Mouse (Mus musculus) liver, embryonic 13.5 days (tissue): ENCODE data around the gene Rabgap1l. TPM values are rescaled to one million over a fixed set of nuclear protein-coding genes. Genes with fewer than 3 reads are reported as not detected.

ENCODE experiments used
- ATAC-seq: fragments of 200-750 bp; cut with Nextera tagmentation; 2 replicates; pipeline ENCODE4 v1.8.0; 2017; ENCODE audit warnings: low read depth, mild to moderate bottlenecking, moderate number of reproducible peaks, moderate library complexity
- DNase-seq: peaks from one replicate; pipeline ENCODE4 v3.0.0; 2022
- H3K27ac ChIP-seq: fragments of 300-500 bp; sonication (generic); 2 replicates; pipeline ENCODE4 v1.5.1; 2015; ENCODE audit warnings: moderate library complexity, mild to moderate bottlenecking, inconsistent platforms
- H3K27me3 ChIP-seq: fragments of 300-500 bp; sonication (generic); 2 replicates; pipeline ENCODE4 v1.6.1; 2015; ENCODE audit warnings: mild to moderate bottlenecking, inconsistent platforms
- H3K36me3 ChIP-seq: fragments of 300-500 bp; sonication (generic); 2 replicates; pipeline ENCODE4 v1.6.1; 2015; ENCODE audit warnings: mild to moderate bottlenecking, inconsistent platforms
- H3K4me1 ChIP-seq: fragments of 300-500 bp; sonication (generic); replicated peaks from 2 replicates; pipeline ENCODE4 v1.6.1; 2015; ENCODE audit warnings: inconsistent platforms
- H3K4me2 ChIP-seq: fragments of 300-500 bp; sonication (generic); 2 replicates; pipeline ENCODE4 v1.6.1; 2015; ENCODE audit warnings: inconsistent platforms, mild to moderate bottlenecking, moderate library complexity
- H3K4me3 ChIP-seq: fragments of 300-500 bp; sonication (generic); replicated peaks from 2 replicates; pipeline ENCODE4 v1.5.1; 2015; ENCODE audit warnings: mild to moderate bottlenecking, inconsistent platforms
- H3K9ac ChIP-seq: fragments of 300-500 bp; sonication (generic); 2 replicates; pipeline ENCODE4 v1.6.1; 2015; ENCODE audit warnings: mild to moderate bottlenecking, inconsistent platforms
- H3K9me3 ChIP-seq: fragments of 300-500 bp; sonication (generic); replicated peaks from 2 replicates; pipeline ENCODE4 v1.6.1; 2016; ENCODE audit warnings: inconsistent platforms
- WGBS: fragments of 180-500 bp; shearing (Covaris S2); methylation state at CpG from one replicate; pipeline ENCODE4 v1.1.7; 2015; ENCODE audit not compliant: insufficient replicate concordance; 5-methylcytosine and 5-hydroxymethylcytosine counted together
- polyA plus RNA-seq: library from polyadenylated mRNA; unstranded; fragments of >200 nt; fragmentation: Nextera tagmentation; extraction: Ambion mirVana; gene quantifications from 2 replicates; pipeline ENCODE4 v1.2.1, GENCODE M21; 2015

Rabgap1l gene
- polyA plus RNA-seq, 1 experiment from 2014 or later: 37.5 TPM

DNA sequence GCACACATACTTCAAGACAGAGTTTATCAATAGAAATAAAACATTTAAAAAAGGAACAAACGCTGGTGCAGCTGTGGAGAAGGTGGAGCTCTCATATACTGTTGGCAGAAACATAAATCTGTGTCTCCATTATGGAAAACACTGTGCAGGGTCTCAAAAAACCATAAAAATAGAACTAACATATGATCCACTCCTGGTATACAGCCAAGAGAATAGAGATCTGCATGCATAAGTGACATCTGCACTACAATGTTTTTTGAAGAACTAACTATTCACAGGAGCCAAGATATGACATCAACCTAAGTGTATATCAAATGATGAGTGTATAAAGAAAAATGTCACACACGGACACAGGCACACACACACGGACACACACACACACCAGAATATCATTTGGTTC lies 426.4 kb downstream of the Rabgap1l start:
- WGBS: 72% methylated on average over 3 of the region's 3 CpGs
- Histone ChIP-seq H3K4me1 (no peaks in the 10 kb centered on the region), H3K9me3 (no peaks in the 10 kb centered on the region), H3K36me3 (no peaks in the 10 kb centered on the region), H3K4me2 (no peak overlapping the region), H3K9ac (no peak overlapping the region), H3K4me3 (no peak overlapping the region), H3K27ac (no peak overlapping the region), H3K27me3 (no peaks in the 10 kb centered on the region)
- DNase-seq (no peak), ATAC-seq (no peak)

DNA sequence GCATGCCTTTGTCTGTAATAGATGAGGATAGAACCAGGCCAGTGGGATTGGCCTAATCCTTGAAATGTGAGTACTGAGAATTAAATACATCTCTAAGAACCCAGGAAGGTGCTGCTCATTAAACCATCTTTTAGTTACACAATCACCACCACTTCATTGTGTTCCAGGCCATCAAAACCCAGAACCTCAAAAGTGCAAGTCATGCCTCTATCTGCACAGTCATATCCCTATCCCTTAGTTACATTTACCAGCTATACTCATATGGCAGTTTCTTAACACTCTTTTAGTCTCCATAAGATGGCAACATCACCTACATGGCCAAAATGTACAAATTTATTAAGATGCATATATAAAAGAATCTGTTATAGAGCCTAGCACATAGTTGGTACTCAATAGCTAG lies 435.7 kb downstream of the Rabgap1l start:
- no peak overlapping the region for H3K4me2 ChIP-seq
- peaks cover 5% of the 10 kb centered on the region for H3K4me1 ChIP-seq
- H3K27ac ChIP-seq: no peak overlapping the region
- H3K4me3 ChIP-seq: no peak overlapping the region
- ATAC-seq (peak; percentile 75), DNase-seq (peak; percentile 10)
- no peaks in the 10 kb centered on the region for H3K9me3 ChIP-seq
- no peaks in the 10 kb centered on the region for H3K36me3 ChIP-seq
- no peaks in the 10 kb centered on the region for H3K27me3 ChIP-seq
- H3K9ac ChIP-seq: no peak overlapping the region

GRCm38 (mm10) chr1:160353732-160354455 lies 439.1 kb downstream of the Rabgap1l start:
- Histone ChIP-seq H3K27me3 (no peaks in the 10 kb centered on the region), H3K9ac (no peak overlapping the region), H3K27ac (no peak overlapping the region), H3K4me2 (no peak overlapping the region), H3K4me1 (peaks cover 20% of the 10 kb centered on the region), H3K36me3 (no peaks in the 10 kb centered on the region), H3K9me3 (no peaks in the 10 kb centered on the region), H3K4me3 (no peak overlapping the region)
- DNase-seq: no peak
- ATAC-seq: no peak
- WGBS: 79% methylated on average over 6 of the region's 6 CpGs

DNA sequence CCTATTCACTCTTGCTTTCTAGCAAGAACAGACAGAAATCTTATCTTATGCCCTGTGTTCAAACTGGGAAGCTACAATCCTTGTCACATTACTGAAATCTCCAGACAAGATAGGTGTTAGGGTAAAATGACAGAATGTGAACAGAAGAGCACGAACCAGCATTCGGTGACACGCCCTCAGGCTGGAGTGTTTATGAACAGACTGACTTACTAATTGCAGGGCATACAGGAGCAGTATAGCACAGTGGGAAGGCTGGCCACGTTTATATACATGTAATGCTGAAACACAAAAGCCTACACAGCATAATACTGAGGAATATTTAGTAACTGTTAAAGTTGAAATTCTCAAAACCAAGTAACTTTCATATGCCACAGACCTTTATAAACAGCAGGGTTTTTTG lies 440.7 kb downstream of the Rabgap1l start:
- DNase-seq (no peak), ATAC-seq (no peak)
- WGBS: 44% methylated on average over 4 of the region's 4 CpGs
- no peaks in the 10 kb centered on the region for H3K9me3 ChIP-seq
- H3K27ac ChIP-seq: no peak overlapping the region
- peak overlapping the region; percentile 50 for H3K4me2 ChIP-seq
- H3K36me3 ChIP-seq: no peaks in the 10 kb centered on the region
- no peaks in the 10 kb centered on the region for H3K27me3 ChIP-seq
- H3K4me3 ChIP-seq: no peak overlapping the region
- H3K9ac ChIP-seq: no peak overlapping the region
- H3K4me1 ChIP-seq: peaks cover 20% of the 10 kb centered on the region

DNA sequence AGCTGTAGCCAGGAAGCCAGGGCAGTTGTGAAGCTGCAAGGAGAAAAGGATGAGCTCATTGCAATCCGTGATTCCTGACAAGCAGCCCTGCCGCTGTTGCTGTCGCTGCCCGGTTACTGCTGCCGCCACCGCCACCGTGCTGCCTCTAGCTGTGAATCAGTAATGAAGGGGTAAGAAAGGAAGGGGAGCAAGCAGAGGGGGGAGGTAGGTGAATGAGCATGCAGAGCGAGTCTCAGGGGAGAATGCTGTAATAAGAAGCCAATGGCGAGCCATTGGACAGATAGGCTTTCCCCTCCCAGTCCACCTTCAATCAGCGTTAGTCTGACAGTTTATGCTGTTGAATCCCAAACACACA lies 441.2 kb downstream of the Rabgap1l start:
- 6% methylated on average over 10 of the region's 10 CpGs for WGBS
- Histone ChIP-seq H3K4me2 (peak overlapping the region; percentile 50), H3K9me3 (no peaks in the 10 kb centered on the region), H3K4me3 (peak overlapping the region; percentile 27; the same call in 1 of the 2 replicates), H3K27me3 (no peaks in the 10 kb centered on the region), H3K4me1 (peaks cover 17% of the 10 kb centered on the region), H3K9ac (no peak overlapping the region), H3K27ac (no peak overlapping the region), H3K36me3 (no peaks in the 10 kb centered on the region)
- no peak; the same call in 1 of the 2 replicates for ATAC-seq
- no peak for DNase-seq

DNA sequence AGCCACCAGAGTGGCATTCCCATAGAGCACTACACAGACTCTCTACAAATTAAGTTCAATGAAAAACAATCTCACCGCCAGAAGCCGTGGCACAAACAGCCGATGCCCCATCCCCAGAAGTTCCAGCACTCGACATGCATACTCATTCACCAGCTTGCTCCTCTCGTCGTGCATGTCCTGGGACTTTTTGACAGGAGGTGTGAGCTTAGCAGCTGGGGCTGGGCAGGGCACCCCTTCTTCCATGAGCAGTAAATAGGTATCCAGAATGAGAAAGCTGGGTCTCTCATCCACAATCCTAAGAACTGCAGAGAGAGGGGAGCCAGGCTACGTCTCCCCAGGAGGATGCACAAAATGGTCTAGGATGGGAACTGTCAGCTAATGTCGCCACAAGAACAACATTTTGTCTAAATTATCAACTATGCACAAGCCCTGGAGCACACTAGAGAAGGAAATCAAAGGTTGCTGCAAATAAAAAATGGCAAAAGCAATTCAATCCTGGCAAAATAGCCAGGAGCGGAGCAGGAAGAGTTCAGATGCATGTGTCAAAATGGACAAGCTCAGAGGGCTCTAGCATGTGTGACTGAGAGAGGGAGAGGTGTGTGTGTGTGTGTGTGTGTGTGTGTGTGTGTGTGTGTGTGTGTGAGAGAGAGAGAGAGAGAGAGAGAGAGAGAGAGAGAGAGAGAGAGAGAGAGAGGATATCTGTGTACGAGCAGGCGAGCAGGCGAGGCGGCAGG lies 441.7 kb downstream of the Rabgap1l start:
- WGBS: 43% methylated on average over 13 of the region's 13 CpGs
- H3K4me2 ChIP-seq: peak overlapping the region; percentile 50
- no peaks in the 10 kb centered on the region for H3K36me3 ChIP-seq
- ATAC-seq (no peak), DNase-seq (no peak)
- H3K4me1 ChIP-seq: peaks cover 17% of the 10 kb centered on the region
- H3K9me3 ChIP-seq: no peaks in the 10 kb centered on the region
- H3K27me3 ChIP-seq: no peaks in the 10 kb centered on the region
- H3K9ac ChIP-seq: no peak overlapping the region
- H3K4me3 ChIP-seq: peak overlapping the region; percentile 27; the same call in 1 of the 2 replicates
- no peak overlapping the region for H3K27ac ChIP-seq

- no peak overlapping the region for H3K4me2 ChIP-seq
- H3K9ac ChIP-seq: no peak overlapping the region
- no peak for DNase-seq
- H3K27me3 ChIP-seq: no peaks in the 10 kb centered on the region
- no peaks in the 10 kb centered on the region; the same call in 1 of the 2 replicates for H3K4me1 ChIP-seq
- H3K36me3 ChIP-seq: no peaks in the 10 kb centered on the region
- no peak overlapping the region for H3K27ac ChIP-seq
- WGBS: 78% methylated on average over 2 of the region's 2 CpGs
- H3K4me3 ChIP-seq: no peak overlapping the region
- H3K9me3 ChIP-seq: no peaks in the 10 kb centered on the region
- ATAC-seq: no peak
Observed at GRCm38 (mm10) chr1:160340653-160341052, 452.4 kb downstream of the Rabgap1l start.

- ATAC-seq (no peak), DNase-seq (no peak)
- Histone ChIP-seq H3K4me2 (no peak overlapping the region), H3K27ac (no peak overlapping the region), H3K4me3 (no peak overlapping the region), H3K27me3 (no peaks in the 10 kb centered on the region), H3K36me3 (no peaks in the 10 kb centered on the region), H3K9ac (no peak overlapping the region), H3K9me3 (no peaks in the 10 kb centered on the region), H3K4me1 (no peaks in the 10 kb centered on the region; the same call in 1 of the 2 replicates)
- 20% methylated on average over 4 of the region's 4 CpGs for WGBS
Observed at GRCm38 (mm10) chr1:160339374-160339773, 453.6 kb downstream of the Rabgap1l start.

GRCm38 (mm10) chr1:160334791-160335190 lies 458.2 kb downstream of the Rabgap1l start:
- no peak overlapping the region for H3K4me2 ChIP-seq
- H3K27ac ChIP-seq: no peak overlapping the region
- H3K36me3 ChIP-seq: no peaks in the 10 kb centered on the region
- no peaks in the 10 kb centered on the region for H3K9me3 ChIP-seq
- H3K27me3 ChIP-seq: no peaks in the 10 kb centered on the region
- H3K4me3 ChIP-seq: no peak overlapping the region
- H3K4me1 ChIP-seq: peaks cover 26% of the 10 kb centered on the region
- ATAC-seq (no peak), DNase-seq (no peak)
- H3K9ac ChIP-seq: no peak overlapping the region
- 80% methylated on average over 4 of the region's 4 CpGs for WGBS

- peaks cover 44% of the 10 kb centered on the region for H3K4me1 ChIP-seq
- H3K36me3 ChIP-seq: no peaks in the 10 kb centered on the region
- H3K4me2 ChIP-seq: peak overlapping the region; percentile 49
- H3K9ac ChIP-seq: peak overlapping the region; percentile 34; the same call in 1 of the 2 replicates
- peak overlapping the region; percentile 80 for H3K27ac ChIP-seq
- DNase-seq (peak; percentile 24), ATAC-seq (peak; percentile 56)
- H3K27me3 ChIP-seq: no peaks in the 10 kb centered on the region
- H3K4me3 ChIP-seq: no peak overlapping the region
- WGBS: 32% methylated on average over 1 of the region's 1 CpGs
- H3K9me3 ChIP-seq: no peaks in the 10 kb centered on the region
Observed at GRCm38 (mm10) chr1:160330828-160331227, 462.2 kb downstream of the Rabgap1l start.

DNA sequence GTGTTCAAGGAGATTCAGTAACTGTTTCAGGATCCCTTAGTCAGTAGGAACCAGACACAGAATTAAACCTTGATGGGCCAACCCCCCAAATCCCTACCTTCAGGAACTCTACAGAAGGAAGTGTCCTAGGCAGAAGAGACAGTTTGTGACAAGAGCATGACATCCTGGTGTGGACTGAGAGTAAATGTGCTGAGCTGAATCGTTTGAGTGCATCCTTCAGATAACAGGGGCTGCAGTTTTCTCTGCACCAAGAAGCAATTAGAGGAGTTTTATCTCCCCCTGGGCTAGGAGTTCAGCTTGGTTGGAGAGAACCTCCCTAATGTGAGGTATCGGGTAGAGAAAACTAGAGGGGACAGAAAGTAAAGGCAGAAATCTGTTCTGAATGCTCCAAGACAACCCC lies 462.8 kb downstream of the Rabgap1l start:
- WGBS: 6% methylated on average over 2 of the region's 2 CpGs
- peak overlapping the region; percentile 34; the same call in 1 of the 2 replicates for H3K9ac ChIP-seq
- peak overlapping the region; percentile 80 for H3K27ac ChIP-seq
- peaks cover 50% of the 10 kb centered on the region for H3K4me1 ChIP-seq
- DNase-seq (peak; percentile 60), ATAC-seq (peak; percentile 89)
- H3K4me3 ChIP-seq: peak overlapping the region; percentile 4
- no peaks in the 10 kb centered on the region for H3K36me3 ChIP-seq
- H3K27me3 ChIP-seq: no peaks in the 10 kb centered on the region
- peak overlapping the region; percentile 49 for H3K4me2 ChIP-seq
- H3K9me3 ChIP-seq: no peaks in the 10 kb centered on the region
